Mouse (Mus musculus) testis, adult 2 months (tissue): ENCODE measurements around the gene Pitpnm1.

Experiments
- CTCF ChIP-seq: fragments of 200-500 bp; IDR thresholded peaks from 2 replicates; pipeline ENCODE4 v1.5.1; 2012; ENCODE audit warnings: low read depth, mild to moderate bottlenecking, inconsistent platforms, low read length, moderate library complexity; ENCODE audit not compliant: control insufficient read depth, insufficient read depth, insufficient replicate concordance
- POLR2A ChIP-seq: fragments of 200-500 bp; IDR thresholded peaks from 2 replicates; pipeline ENCODE4 v1.6.1; 2012; ENCODE audit warnings: low read depth, mild to moderate bottlenecking, inconsistent platforms, low read length, moderate library complexity; ENCODE audit not compliant: control insufficient read depth

GRCm38 (mm10) chr19:4151898-4152297 is 52.1 kb downstream of the Pitpnm1 start:
- TF ChIP-seq POLR2A: no peak
- TF ChIP-seq CTCF: no peak
